Mouse (Mus musculus) 3T3-L1 (cell line): ENCODE results near the gene Dld.

Experiments
- DNase-seq: peaks from one replicate; pipeline ENCODE4 v3.0.0-alpha.2; 2015; ENCODE audit warnings: low read depth, low spot score

Gene Dld

GRCm38 (mm10) chr12:31294996-31295395 is 56.3 kb downstream of the Dld start:
- DNase-seq = no peak

- DNase-seq = no peak
Observed at GRCm38 (mm10) chr12:31294526-31294925, 56.7 kb downstream of the Dld start.

- DNase-seq = no peak
Observed at GRCm38 (mm10) chr12:31293361-31294142, 57.7 kb downstream of the Dld start.

- no peak for DNase-seq
Observed at GRCm38 (mm10) chr12:31290951-31291350, 60.3 kb downstream of the Dld start.

GRCm38 (mm10) chr12:31289046-31289445 is 62.2 kb downstream of the Dld start:
- no peak for DNase-seq

- no peak for DNase-seq
Observed at GRCm38 (mm10) chr12:31283617-31284136, 67.6 kb downstream of the Dld start.

GRCm38 (mm10) chr12:31283131-31283530 is 68.1 kb downstream of the Dld start:
- no peak for DNase-seq

GRCm38 (mm10) chr12:31282241-31282640 is 69.0 kb downstream of the Dld start:
- no peak for DNase-seq
